Mouse (Mus musculus): ENCODE measurements at regions not wholly inside any gene's neighbourhood (a gene's known extent, or its start where the extent isn't known, plus 50 kb on each side); places are given as distances from the start of the nearest gene placed in this dataset.

DNA sequence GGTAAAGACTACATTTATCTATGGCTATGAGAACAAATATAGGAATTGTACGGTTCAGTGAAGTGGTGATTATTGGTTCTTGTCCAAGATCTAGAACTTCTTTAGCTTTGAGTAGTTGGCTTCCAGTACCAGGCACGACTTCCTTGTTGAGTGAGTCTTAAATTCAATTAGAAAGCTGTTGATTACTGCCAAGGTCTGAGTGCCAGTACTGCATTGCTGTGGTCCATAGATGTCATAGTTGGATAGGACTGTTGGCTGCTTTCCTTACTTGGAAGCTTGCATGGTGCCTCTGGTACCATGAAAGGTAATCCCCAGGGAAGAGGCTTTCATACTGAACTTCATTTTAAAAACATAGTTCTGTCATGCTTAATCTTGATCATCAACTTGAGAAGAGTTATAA, 559.9 kb upstream of the Fam160b2 start:
- no peaks in the 10 kb centered on the region for H3K4me1 ChIP-seq (replicated peaks)
- H3K36me3 ChIP-seq: no peaks in the 10 kb centered on the region
- no peaks in the 10 kb centered on the region for H3K9me3 ChIP-seq
- no peak overlapping the region for H3K9ac ChIP-seq
- H3K4me3 ChIP-seq: no peak overlapping the region
- H3K27me3 ChIP-seq: no peaks in the 10 kb centered on the region
- ATAC-seq (ENCODE audit: low read depth): no peak
- no peak overlapping the region for H3K27ac ChIP-seq (replicated peaks)
- 92% methylated on average over 2 of the region's 2 CpGs for WGBS
- H3K4me2 ChIP-seq: no peak overlapping the region

DNA sequence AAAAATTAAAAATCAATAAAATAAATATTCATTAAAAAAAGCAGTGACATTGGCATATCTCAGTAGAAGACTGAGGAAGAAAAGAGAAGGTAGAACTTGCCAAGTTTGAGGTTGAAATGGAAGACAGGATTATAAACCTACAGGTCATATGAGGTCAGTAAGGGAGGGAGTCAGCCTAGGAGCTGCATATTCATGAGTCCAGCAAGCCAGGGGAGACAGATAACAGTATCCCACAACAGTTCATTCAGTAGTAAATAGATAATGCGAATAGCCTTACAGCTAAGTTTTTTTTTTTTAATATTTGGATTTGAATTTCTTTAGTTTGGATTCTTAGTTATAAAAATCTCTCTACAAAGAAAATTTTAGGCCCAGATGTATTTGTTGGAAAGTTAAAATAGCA, 542.8 kb upstream of the Fam160b2 start:
- Histone ChIP-seq H3K9me3 (no peaks in the 10 kb centered on the region; the same call in 1 of the 2 replicates), H3K36me3 (no peaks in the 10 kb centered on the region), H3K4me1 (replicated peaks) (no peaks in the 10 kb centered on the region), H3K27me3 (no peaks in the 10 kb centered on the region), H3K4me2 (no peak overlapping the region), H3K4me3 (no peak overlapping the region), H3K27ac (replicated peaks) (no peak overlapping the region), H3K9ac (no peak overlapping the region)
- 97% methylated on average over 1 of the region's 1 CpGs for WGBS
- no peak for ATAC-seq (ENCODE audit: low read depth)

DNA sequence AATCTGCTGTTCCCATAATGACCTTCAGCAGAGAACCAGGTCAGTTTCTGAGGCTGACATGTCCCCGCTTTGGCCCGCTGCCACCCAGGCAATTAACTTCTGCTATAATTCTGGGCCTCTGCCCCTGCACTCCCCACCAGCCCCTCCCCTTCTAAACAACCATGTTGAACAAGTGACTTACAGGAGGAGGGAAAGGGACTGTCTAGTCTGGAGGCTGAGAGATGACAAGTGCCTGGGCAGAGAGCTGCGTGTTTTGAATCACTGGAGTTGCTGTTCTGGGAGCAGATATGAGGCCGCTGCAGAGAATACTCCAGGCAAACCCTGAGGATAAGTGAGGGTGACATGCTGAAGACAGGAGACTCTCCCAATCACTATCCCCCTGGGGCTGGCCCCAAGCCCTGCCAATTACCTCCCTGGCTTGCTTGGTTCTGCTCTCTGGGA, 530.2 kb upstream of the Fam160b2 start:
- no peak for ATAC-seq (ENCODE audit: low read depth)
- H3K9me3 ChIP-seq: no peaks in the 10 kb centered on the region
- no peaks in the 10 kb centered on the region for H3K4me1 ChIP-seq (replicated peaks)
- no peak overlapping the region for H3K9ac ChIP-seq
- H3K27ac ChIP-seq (replicated peaks): no peak overlapping the region
- no peak overlapping the region for H3K4me2 ChIP-seq
- H3K36me3 ChIP-seq: no peaks in the 10 kb centered on the region
- no peak overlapping the region for H3K4me3 ChIP-seq
- H3K27me3 ChIP-seq: no peaks in the 10 kb centered on the region
- WGBS: 81% methylated on average over 4 of the region's 4 CpGs

DNA sequence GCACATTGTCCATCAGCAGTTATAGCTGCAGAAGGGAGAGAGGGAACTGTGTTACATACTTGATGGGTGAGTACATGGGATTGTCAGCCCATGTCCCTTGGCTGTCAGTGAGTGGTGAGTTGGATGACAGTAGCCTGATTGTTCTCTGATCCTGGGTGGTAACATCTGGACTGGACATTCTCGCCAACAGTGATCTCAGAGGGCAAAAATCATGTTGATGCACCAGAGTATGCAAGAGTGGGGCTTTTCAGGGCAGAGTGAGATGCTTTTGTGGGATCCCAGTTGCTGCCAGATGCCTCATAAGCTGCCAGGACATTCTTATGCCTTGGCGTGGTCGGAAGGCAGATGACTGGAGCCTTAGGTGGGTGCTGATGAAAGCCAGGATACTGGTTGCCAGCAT, 528.9 kb upstream of the Fam160b2 start:
- no peaks in the 10 kb centered on the region for H3K27me3 ChIP-seq
- no peak for ATAC-seq (ENCODE audit: low read depth)
- no peak overlapping the region for H3K4me3 ChIP-seq
- no peak overlapping the region for H3K9ac ChIP-seq
- no peaks in the 10 kb centered on the region for H3K4me1 ChIP-seq (replicated peaks)
- no peaks in the 10 kb centered on the region for H3K9me3 ChIP-seq
- H3K4me2 ChIP-seq: no peak overlapping the region
- no peak overlapping the region for H3K27ac ChIP-seq (replicated peaks)
- no peaks in the 10 kb centered on the region for H3K36me3 ChIP-seq
- 91% methylated on average over 3 of the region's 3 CpGs for WGBS

DNA sequence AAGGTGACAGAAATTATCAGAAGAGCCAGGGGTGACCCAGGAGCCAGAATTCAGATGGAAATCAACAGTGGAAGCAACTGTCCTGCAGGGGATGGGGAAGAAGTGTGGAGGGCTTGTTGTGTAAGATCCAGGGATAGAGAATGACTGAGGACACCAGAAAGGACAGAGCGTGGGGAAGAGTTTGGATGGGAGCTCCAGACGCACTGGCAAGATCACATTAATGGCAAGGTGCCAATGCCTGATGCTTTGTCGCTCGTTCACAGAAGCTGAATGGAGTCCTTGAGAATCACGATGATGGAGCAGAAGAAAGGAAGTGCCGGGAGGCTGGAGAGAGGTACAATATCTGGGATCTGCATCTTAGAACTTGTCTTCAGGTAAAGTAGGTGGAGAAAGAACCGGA, 519.0 kb upstream of the Fam160b2 start:
- WGBS: 70% methylated on average over 7 of the region's 7 CpGs
- H3K4me1 ChIP-seq (replicated peaks): peaks cover 6% of the 10 kb centered on the region
- ATAC-seq (ENCODE audit: low read depth): no peak

DNA sequence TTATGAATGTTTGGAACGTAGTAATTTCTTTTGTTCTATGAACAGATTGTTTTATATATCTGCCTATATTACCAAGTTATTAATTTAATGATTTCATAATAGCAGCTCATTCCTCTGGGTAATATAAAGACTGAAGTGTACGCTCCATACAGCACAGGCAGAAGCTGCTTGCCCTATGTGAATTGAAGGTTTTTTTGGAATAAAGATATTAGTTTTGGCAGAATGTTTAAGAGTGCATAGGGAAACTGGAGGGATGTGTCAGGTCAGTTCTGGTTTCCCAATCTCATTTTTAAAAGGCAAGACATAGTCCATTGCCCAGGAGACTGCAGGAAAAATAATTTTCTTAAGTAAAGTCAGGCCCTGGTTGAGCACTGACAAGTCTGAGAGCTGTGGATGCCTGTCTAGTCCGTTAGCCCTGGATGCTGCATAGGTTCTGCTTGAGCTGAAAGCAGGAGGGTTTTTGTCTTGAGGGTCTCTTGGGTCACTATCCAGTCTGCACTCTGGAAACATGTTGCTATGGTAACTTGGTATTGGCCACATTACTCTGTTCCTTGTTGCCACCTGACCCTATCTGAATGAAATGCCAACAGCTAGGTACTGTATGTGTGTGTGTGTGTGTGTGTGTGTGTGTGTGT, 516.3 kb upstream of the Fam160b2 start:
- no peaks in the 10 kb centered on the region for H3K27me3 ChIP-seq
- H3K27ac ChIP-seq (replicated peaks): no peak overlapping the region; the same call in 1 of the 2 replicates
- H3K9me3 ChIP-seq: no peaks in the 10 kb centered on the region
- peak; percentile 86 for ATAC-seq (ENCODE audit: low read depth)
- H3K36me3 ChIP-seq: no peaks in the 10 kb centered on the region
- WGBS: 46% methylated on average over 3 of the region's 3 CpGs
- H3K9ac ChIP-seq: no peak overlapping the region
- peaks cover 6% of the 10 kb centered on the region for H3K4me1 ChIP-seq (replicated peaks)
- H3K4me3 ChIP-seq: no peak overlapping the region
- no peak overlapping the region for H3K4me2 ChIP-seq

More for the DNA sequence above, 519.0 kb upstream of the Fam160b2 start:
- Histone ChIP-seq H3K27me3 (no peaks in the 10 kb centered on the region), H3K4me3 (no peak overlapping the region), H3K4me2 (no peak overlapping the region), H3K9ac (no peak overlapping the region), H3K36me3 (no peaks in the 10 kb centered on the region), H3K9me3 (no peaks in the 10 kb centered on the region), H3K27ac (replicated peaks) (no peak overlapping the region)

DNA sequence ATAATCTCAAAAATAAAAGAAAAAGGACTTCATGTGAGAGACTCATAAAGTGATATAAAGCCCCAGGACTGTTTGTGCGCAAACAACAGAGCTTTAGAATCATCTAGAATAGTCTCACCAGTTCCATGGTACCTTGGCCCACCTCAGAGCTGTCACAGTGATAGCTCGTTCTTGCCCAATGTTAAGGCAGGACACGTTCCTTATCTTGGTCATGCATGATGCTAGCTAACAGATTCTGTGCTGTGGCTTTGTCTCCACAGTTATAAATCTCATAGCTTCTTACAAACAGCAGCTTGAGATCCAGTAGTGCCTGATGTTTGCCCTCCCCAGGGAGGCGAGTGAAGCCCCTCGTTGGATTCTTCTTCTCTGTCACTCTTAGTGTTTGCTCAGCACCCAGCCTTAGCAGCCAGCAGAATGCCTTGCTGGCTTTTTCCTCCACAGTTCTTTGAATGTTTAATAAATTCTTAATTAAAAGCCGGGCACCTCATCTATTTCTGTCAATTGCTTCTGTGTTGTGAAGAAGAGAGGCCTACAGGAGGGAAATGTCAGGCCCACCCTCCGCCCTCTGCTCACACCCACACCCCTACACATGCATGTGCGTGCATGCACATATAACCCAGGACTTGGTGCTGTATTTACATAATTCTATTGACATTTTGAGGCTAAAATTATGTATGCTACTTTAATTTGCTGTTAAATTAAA, 515.6 kb upstream of the Fam160b2 start:
- no peaks in the 10 kb centered on the region for H3K27me3 ChIP-seq
- no peak overlapping the region for H3K4me2 ChIP-seq
- no peaks in the 10 kb centered on the region for H3K9me3 ChIP-seq
- peak overlapping the region; percentile 61 for H3K27ac ChIP-seq (replicated peaks)
- H3K9ac ChIP-seq: no peak overlapping the region
- WGBS: 63% methylated on average over 8 of the region's 8 CpGs
- H3K4me1 ChIP-seq (replicated peaks): peaks cover 6% of the 10 kb centered on the region
- ATAC-seq (ENCODE audit: low read depth): peak; percentile 71; the same call in 1 of the 2 replicates
- H3K4me3 ChIP-seq: no peak overlapping the region
- H3K36me3 ChIP-seq: no peaks in the 10 kb centered on the region

DNA sequence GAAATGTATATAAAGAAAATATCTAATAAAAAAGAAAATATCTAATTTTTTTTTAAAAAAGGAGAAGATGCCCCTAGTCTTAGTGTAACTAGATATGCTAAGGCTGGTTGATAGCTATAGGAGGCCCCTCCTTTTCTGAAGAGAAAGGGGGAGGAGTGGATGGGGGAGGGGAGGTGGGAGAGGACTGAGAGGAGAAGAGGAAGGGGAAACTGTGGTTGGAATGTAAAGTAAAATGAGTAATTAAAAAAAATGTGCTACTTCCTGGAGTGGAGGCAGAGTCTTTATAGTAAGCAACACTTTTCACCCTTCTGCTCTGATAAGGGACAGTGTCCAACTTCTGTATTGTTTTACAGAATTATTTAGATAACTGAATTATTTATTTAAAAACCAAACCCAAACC, 513.6 kb upstream of the Fam160b2 start:
- Histone ChIP-seq H3K4me2 (no peak overlapping the region), H3K4me1 (replicated peaks) (peaks cover 6% of the 10 kb centered on the region), H3K9me3 (no peaks in the 10 kb centered on the region), H3K4me3 (no peak overlapping the region), H3K36me3 (no peaks in the 10 kb centered on the region), H3K27me3 (no peaks in the 10 kb centered on the region), H3K27ac (replicated peaks) (no peak overlapping the region), H3K9ac (no peak overlapping the region)
- ATAC-seq (ENCODE audit: low read depth): no peak

DNA sequence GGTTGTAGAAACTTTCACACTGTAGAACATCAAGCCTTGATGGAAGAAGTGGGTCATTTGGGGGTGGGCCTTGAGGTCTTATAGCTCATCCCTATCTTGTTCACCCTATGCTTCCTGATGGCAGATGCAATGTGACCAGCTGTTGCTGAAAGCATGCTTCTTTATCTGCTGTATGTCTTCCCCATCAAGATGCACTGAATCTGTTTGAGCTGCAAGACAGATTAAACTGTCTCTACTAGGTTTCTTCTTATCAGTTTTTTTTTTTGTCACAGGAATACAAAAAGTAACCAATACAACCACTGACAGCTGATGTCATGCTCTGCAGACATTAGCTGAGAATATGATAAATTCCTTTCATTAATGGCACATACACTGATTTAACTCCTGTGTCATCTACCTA, 505.0 kb upstream of the Fam160b2 start:
- no peaks in the 10 kb centered on the region for H3K36me3 ChIP-seq
- no peaks in the 10 kb centered on the region for H3K27me3 ChIP-seq
- H3K4me3 ChIP-seq: no peak overlapping the region
- H3K4me1 ChIP-seq (replicated peaks): no peaks in the 10 kb centered on the region
- no peak overlapping the region for H3K4me2 ChIP-seq
- H3K9me3 ChIP-seq: no peaks in the 10 kb centered on the region
- no peak for ATAC-seq (ENCODE audit: low read depth)
- no peak overlapping the region for H3K27ac ChIP-seq (replicated peaks)
- H3K9ac ChIP-seq: no peak overlapping the region

DNA sequence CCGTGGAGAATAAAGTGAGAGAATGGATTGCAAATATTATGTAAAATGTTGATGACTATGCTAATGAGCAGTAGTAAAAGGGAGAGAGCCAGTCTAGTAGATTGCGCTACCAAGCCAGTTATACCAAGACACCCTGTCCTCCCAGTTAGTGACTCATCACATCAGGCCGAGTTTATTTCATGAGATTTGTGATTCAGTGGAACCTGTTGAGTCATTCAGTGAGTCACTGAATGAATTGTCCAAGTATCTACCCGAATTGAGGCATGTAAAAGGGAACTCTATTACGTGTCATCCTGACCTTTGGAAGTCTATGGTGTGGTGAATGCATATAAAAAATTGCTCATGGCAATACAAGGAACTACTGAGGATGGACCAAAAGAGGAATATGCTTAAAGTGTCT, 504.3 kb upstream of the Fam160b2 start:
- Histone ChIP-seq H3K9ac (no peak overlapping the region), H3K4me1 (replicated peaks) (no peaks in the 10 kb centered on the region), H3K27me3 (no peaks in the 10 kb centered on the region), H3K4me2 (no peak overlapping the region), H3K27ac (replicated peaks) (no peak overlapping the region), H3K9me3 (no peaks in the 10 kb centered on the region), H3K4me3 (no peak overlapping the region), H3K36me3 (no peaks in the 10 kb centered on the region)
- no peak for ATAC-seq (ENCODE audit: low read depth)
- WGBS: 88% methylated on average over 5 of the region's 5 CpGs

DNA sequence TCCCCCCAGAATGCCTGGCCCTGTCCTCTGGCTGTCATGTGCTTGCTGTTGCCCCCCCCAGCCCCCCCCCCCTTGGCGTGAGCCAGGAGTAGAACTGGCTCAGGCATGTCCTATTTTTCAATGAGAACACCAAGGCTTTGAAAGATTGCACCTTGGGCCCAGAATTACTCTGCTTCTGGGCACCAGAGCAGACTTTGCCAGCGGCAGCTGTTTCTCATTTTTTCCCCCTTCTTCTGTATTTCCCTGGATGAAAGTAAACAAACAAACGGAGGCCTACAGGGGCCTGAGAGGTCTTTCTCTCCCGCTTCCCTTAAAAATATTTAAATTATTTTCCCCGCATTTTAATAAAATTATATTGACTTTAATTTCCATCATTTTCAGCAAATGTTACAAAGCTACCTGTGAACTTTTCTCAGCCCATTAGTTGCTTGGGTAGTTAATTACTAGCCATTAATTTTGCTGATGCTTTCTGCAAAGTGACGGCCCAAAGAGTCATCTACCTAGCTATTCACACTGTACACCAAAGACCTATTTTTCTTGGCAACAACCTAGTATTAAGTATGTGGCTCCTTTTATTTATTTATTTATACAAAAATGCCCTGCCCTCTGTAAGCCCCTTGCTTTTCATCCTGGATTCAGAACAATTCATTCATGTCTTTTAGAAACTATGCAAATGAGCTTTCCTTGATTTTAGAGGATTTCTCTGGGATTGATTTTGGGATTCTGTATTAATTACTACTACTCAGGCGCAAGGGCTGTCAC, 496.2 kb upstream of the Fam160b2 start:
- no peaks in the 10 kb centered on the region for H3K36me3 ChIP-seq
- H3K27ac ChIP-seq (replicated peaks): no peak overlapping the region
- no peak overlapping the region for H3K4me3 ChIP-seq
- H3K4me1 ChIP-seq (replicated peaks): no peaks in the 10 kb centered on the region
- no peaks in the 10 kb centered on the region for H3K9me3 ChIP-seq
- no peaks in the 10 kb centered on the region for H3K27me3 ChIP-seq
- 77% methylated on average over 7 of the region's 7 CpGs for WGBS
- H3K9ac ChIP-seq: no peak overlapping the region
- H3K4me2 ChIP-seq: no peak overlapping the region
- no peak for ATAC-seq (ENCODE audit: low read depth)

DNA sequence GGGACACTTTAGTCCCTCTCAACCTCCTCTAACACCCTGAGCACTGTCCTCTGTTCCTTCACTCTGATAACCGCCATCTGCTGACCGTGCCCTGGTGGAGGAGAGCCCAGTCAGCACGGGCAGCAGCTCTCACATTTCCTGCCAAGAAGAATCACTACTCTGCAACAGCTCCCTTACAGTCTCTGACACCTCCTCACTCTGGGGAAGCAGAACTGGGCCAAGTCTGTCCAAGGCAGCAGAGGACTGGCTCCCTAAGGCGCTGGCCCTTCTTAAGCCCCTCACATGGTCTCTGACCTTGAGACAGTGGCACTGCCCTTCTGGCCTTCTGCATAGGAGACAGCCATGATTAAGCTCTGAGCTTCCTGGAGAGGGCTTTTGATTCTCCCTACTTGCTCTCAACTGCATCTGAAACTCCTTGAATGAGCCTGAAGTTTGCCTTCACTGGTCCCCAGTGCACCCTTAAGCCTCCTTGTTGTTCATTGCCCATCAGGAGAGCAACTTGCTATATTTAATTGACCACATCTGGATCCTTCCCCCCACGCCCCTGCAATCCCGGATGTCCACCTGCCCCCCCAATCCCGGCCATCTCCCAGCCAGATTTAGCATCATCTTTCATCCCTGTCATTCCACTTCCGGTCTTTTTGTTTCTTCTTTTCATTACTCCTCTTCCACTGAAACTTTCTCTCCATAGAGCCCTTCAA, 493.1 kb upstream of the Fam160b2 start:
- Histone ChIP-seq H3K4me1 (replicated peaks) (no peaks in the 10 kb centered on the region), H3K27me3 (no peaks in the 10 kb centered on the region), H3K9me3 (no peaks in the 10 kb centered on the region), H3K4me2 (no peak overlapping the region), H3K36me3 (no peaks in the 10 kb centered on the region), H3K4me3 (no peak overlapping the region), H3K9ac (no peak overlapping the region), H3K27ac (replicated peaks) (no peak overlapping the region)
- no peak for ATAC-seq (ENCODE audit: low read depth)
- WGBS: 71% methylated on average over 8 of the region's 8 CpGs
